Mouse (Mus musculus): ENCODE results near the gene Kif3a. TPM values are rescaled to one million over a fixed set of nuclear protein-coding genes. Genes with fewer than 3 reads are reported as not detected.

Gene Kif3a
- polyA plus RNA-seq, 1 experiment from 2014 or later = 62.6 TPM

- no peak for ATAC-seq (ENCODE audit: insufficient read depth, low FRiP score, low read depth)
- no peaks in the 10 kb centered on the region for H3K36me3 ChIP-seq
- no peak overlapping the region for H3K4me3 ChIP-seq (replicated peaks)
- WGBS = 53% methylated on average over 4 of the region's 4 CpGs
- H3K4me1 ChIP-seq = peaks cover 38% of the 10 kb centered on the region
- no peaks in the 10 kb centered on the region for H3K27me3 ChIP-seq (replicated peaks)
- no peak overlapping the region for H3K27ac ChIP-seq
- H3K9ac ChIP-seq = no peak overlapping the region
- H3K9me3 ChIP-seq = no peaks in the 10 kb centered on the region
- no peak overlapping the region for H3K4me2 ChIP-seq
Measured at GRCm38 (mm10) chr11:53525461-53525860, 41.7 kb upstream of the Kif3a start.

- H3K36me3 ChIP-seq = peaks cover 2% of the 10 kb centered on the region; the same call in 1 of the 2 replicates
- 64% methylated on average over 9 of the region's 9 CpGs for WGBS
- H3K4me2 ChIP-seq = no peak overlapping the region
- no peak overlapping the region for H3K9ac ChIP-seq
- no peaks in the 10 kb centered on the region for H3K27me3 ChIP-seq (replicated peaks)
- H3K9me3 ChIP-seq = no peaks in the 10 kb centered on the region
- no peak overlapping the region for H3K4me3 ChIP-seq (replicated peaks)
- H3K4me1 ChIP-seq = peaks cover 18% of the 10 kb centered on the region
- peak overlapping the region; percentile 8; the same call in 1 of the 2 replicates for H3K27ac ChIP-seq
- no peak for ATAC-seq (ENCODE audit: insufficient read depth, low FRiP score, low read depth)
Measured at GRCm38 (mm10) chr11:53528397-53529252, 38.6 kb upstream of the Kif3a start.

- Histone ChIP-seq H3K4me1 (peaks cover 18% of the 10 kb centered on the region), H3K27me3 (replicated peaks) (no peaks in the 10 kb centered on the region), H3K4me2 (no peak overlapping the region), H3K9ac (no peak overlapping the region), H3K4me3 (replicated peaks) (no peak overlapping the region), H3K36me3 (peaks cover 6% of the 10 kb centered on the region; the same call in 1 of the 2 replicates), H3K27ac (no peak overlapping the region; the same call in 1 of the 2 replicates), H3K9me3 (no peaks in the 10 kb centered on the region)
- no peak for ATAC-seq (ENCODE audit: insufficient read depth, low FRiP score, low read depth)
- 45% methylated on average over 6 of the region's 6 CpGs for WGBS
Measured at GRCm38 (mm10) chr11:53529253-53529557, 38.0 kb upstream of the Kif3a start.

GRCm38 (mm10) chr11:53530001-53530400, 37.2 kb upstream of the Kif3a start:
- H3K4me1 ChIP-seq = peaks cover 18% of the 10 kb centered on the region
- H3K36me3 ChIP-seq = peaks cover 14% of the 10 kb centered on the region
- H3K9ac ChIP-seq = no peak overlapping the region
- H3K27ac ChIP-seq = no peak overlapping the region
- H3K27me3 ChIP-seq (replicated peaks) = no peaks in the 10 kb centered on the region
- no peak for ATAC-seq (ENCODE audit: insufficient read depth, low FRiP score, low read depth)
- no peaks in the 10 kb centered on the region for H3K9me3 ChIP-seq
- no peak overlapping the region for H3K4me3 ChIP-seq (replicated peaks)
- WGBS = 80% methylated on average over 9 of the region's 9 CpGs
- no peak overlapping the region for H3K4me2 ChIP-seq

- H3K27me3 ChIP-seq (replicated peaks) = no peaks in the 10 kb centered on the region
- peaks cover 27% of the 10 kb centered on the region for H3K36me3 ChIP-seq
- 89% methylated on average over 10 of the region's 10 CpGs for WGBS
- H3K9ac ChIP-seq = no peak overlapping the region
- no peak overlapping the region for H3K4me2 ChIP-seq
- no peak for ATAC-seq (ENCODE audit: insufficient read depth, low FRiP score, low read depth)
- no peak overlapping the region for H3K27ac ChIP-seq
- H3K4me1 ChIP-seq = peaks cover 14% of the 10 kb centered on the region
- H3K9me3 ChIP-seq = no peaks in the 10 kb centered on the region
- H3K4me3 ChIP-seq (replicated peaks) = no peak overlapping the region
Measured at GRCm38 (mm10) chr11:53531578-53532230, 35.5 kb upstream of the Kif3a start.

- WGBS = 95% methylated on average over 1 of the region's 1 CpGs
- no peaks in the 10 kb centered on the region for H3K9me3 ChIP-seq
- H3K4me3 ChIP-seq (replicated peaks) = no peak overlapping the region
- H3K4me1 ChIP-seq = peaks cover 14% of the 10 kb centered on the region
- peaks cover 29% of the 10 kb centered on the region for H3K36me3 ChIP-seq
- no peaks in the 10 kb centered on the region for H3K27me3 ChIP-seq (replicated peaks)
- H3K4me2 ChIP-seq = no peak overlapping the region
- H3K27ac ChIP-seq = no peak overlapping the region
- no peak for ATAC-seq (ENCODE audit: insufficient read depth, low FRiP score, low read depth)
- H3K9ac ChIP-seq = no peak overlapping the region
Measured at GRCm38 (mm10) chr11:53532231-53532620, 35.0 kb upstream of the Kif3a start.

- H3K4me3 ChIP-seq (replicated peaks) = no peak overlapping the region
- H3K4me2 ChIP-seq = no peak overlapping the region
- peaks cover 33% of the 10 kb centered on the region for H3K36me3 ChIP-seq
Measured at GRCm38 (mm10) chr11:53539002-53539491, 28.1 kb upstream of the Kif3a start.

GRCm38 (mm10) chr11:53540394-53540793, 26.8 kb upstream of the Kif3a start:
- Histone ChIP-seq H3K27ac (no peak overlapping the region), H3K36me3 (peaks cover 22% of the 10 kb centered on the region; the same call in 1 of the 2 replicates), H3K9ac (no peak overlapping the region), H3K4me2 (no peak overlapping the region), H3K9me3 (no peaks in the 10 kb centered on the region), H3K4me1 (no peaks in the 10 kb centered on the region; the same call in 1 of the 2 replicates), H3K27me3 (replicated peaks) (no peaks in the 10 kb centered on the region), H3K4me3 (replicated peaks) (no peak overlapping the region)
- ATAC-seq (ENCODE audit: insufficient read depth, low FRiP score, low read depth) = no peak
- WGBS = 86% methylated on average over 3 of the region's 3 CpGs

More at GRCm38 (mm10) chr11:53539002-53539491, 28.1 kb upstream of the Kif3a start:
- Histone ChIP-seq H3K4me1 (no peaks in the 10 kb centered on the region; the same call in 1 of the 2 replicates), H3K9me3 (no peaks in the 10 kb centered on the region), H3K27me3 (replicated peaks) (no peaks in the 10 kb centered on the region), H3K9ac (no peak overlapping the region), H3K27ac (no peak overlapping the region)
- 76% methylated on average over 15 of the region's 15 CpGs for WGBS
- ATAC-seq (ENCODE audit: insufficient read depth, low FRiP score, low read depth) = no peak

- Histone ChIP-seq H3K36me3 (0 out of 2 replicates have a peak, but pooled peaks cover 15% of the 10 kb centered on the region), H3K4me1 (no peaks in the 10 kb centered on the region; the same call in 1 of the 2 replicates), H3K27ac (no peak overlapping the region), H3K9ac (no peak overlapping the region), H3K9me3 (no peaks in the 10 kb centered on the region), H3K4me3 (replicated peaks) (no peak overlapping the region), H3K27me3 (replicated peaks) (no peaks in the 10 kb centered on the region), H3K4me2 (no peak overlapping the region)
- ATAC-seq (ENCODE audit: insufficient read depth, low FRiP score, low read depth) = no peak
- 80% methylated on average over 11 of the region's 11 CpGs for WGBS
Measured at GRCm38 (mm10) chr11:53541222-53541621, 26.0 kb upstream of the Kif3a start.

GRCm38 (mm10) chr11:53543021-53543420, 24.2 kb upstream of the Kif3a start:
- no peaks in the 10 kb centered on the region; the same call in 1 of the 2 replicates for H3K4me1 ChIP-seq
- no peaks in the 10 kb centered on the region for H3K27me3 ChIP-seq (replicated peaks)
- no peak overlapping the region for H3K27ac ChIP-seq
- no peak for ATAC-seq (ENCODE audit: insufficient read depth, low FRiP score, low read depth)
- H3K36me3 ChIP-seq = 0 out of 2 replicates have a peak, but pooled peaks cover 9% of the 10 kb centered on the region
- no peaks in the 10 kb centered on the region for H3K9me3 ChIP-seq
- WGBS = 60% methylated on average over 7 of the region's 7 CpGs
- no peak overlapping the region for H3K4me2 ChIP-seq
- no peak overlapping the region for H3K4me3 ChIP-seq (replicated peaks)
- H3K9ac ChIP-seq = no peak overlapping the region

- H3K4me3 ChIP-seq (replicated peaks) = no peak overlapping the region
- H3K4me2 ChIP-seq = no peak overlapping the region
- H3K9me3 ChIP-seq = no peaks in the 10 kb centered on the region
- 0 out of 2 replicates have a peak, but pooled peaks cover 9% of the 10 kb centered on the region for H3K36me3 ChIP-seq
- no peak overlapping the region for H3K27ac ChIP-seq
- no peak overlapping the region for H3K9ac ChIP-seq
- whole genome bisulfite sequencing = 62% methylated on average over 6 of the region's 6 CpGs
- no peak for ATAC-seq (ENCODE audit: insufficient read depth, low FRiP score, low read depth)
- no peaks in the 10 kb centered on the region for H3K27me3 ChIP-seq (replicated peaks)
- no peaks in the 10 kb centered on the region; the same call in 1 of the 2 replicates for H3K4me1 ChIP-seq
Measured at GRCm38 (mm10) chr11:53546271-53546670, 20.9 kb upstream of the Kif3a start.

- no peaks in the 10 kb centered on the region for H3K9me3 ChIP-seq
- no peak overlapping the region for H3K4me3 ChIP-seq (replicated peaks)
- no peak overlapping the region for H3K27ac ChIP-seq
- peak; percentile 81; the same call in 1 of the 2 replicates for ATAC-seq (ENCODE audit: insufficient read depth, low FRiP score, low read depth)
- H3K4me1 ChIP-seq = no peaks in the 10 kb centered on the region; the same call in 1 of the 2 replicates
- H3K9ac ChIP-seq = no peak overlapping the region
- H3K27me3 ChIP-seq (replicated peaks) = no peaks in the 10 kb centered on the region
- WGBS = 77% methylated on average over 6 of the region's 6 CpGs
- H3K36me3 ChIP-seq = 0 out of 2 replicates have a peak, but pooled peaks cover 3% of the 10 kb centered on the region
- H3K4me2 ChIP-seq = no peak overlapping the region
Measured at GRCm38 (mm10) chr11:53547566-53547965, 19.6 kb upstream of the Kif3a start.

Measured in stomach, embryonic 15.5 days (tissue).